Mouse (Mus musculus): ENCODE measurements around the gene Tmem117. TPM values are rescaled to one million over a fixed set of nuclear protein-coding genes. Genes with fewer than 3 reads are reported as not detected.

The Tmem117 gene
- polyA plus RNA-seq, 2 experiments from 2014 or later = not detected

GRCm38 (mm10) chr15:94649071-94649765, 20.2 kb downstream of the Tmem117 start:
- ATAC-seq = no peak

GRCm38 (mm10) chr15:94649766-94650120, 20.7 kb downstream of the Tmem117 start:
- no peak for ATAC-seq

- no peak for ATAC-seq
Measured at GRCm38 (mm10) chr15:94651350-94651749, 22.3 kb downstream of the Tmem117 start.

GRCm38 (mm10) chr15:94651969-94652842, 23.2 kb downstream of the Tmem117 start:
- ATAC-seq = no peak

GRCm38 (mm10) chr15:94652843-94653206, 23.8 kb downstream of the Tmem117 start:
- ATAC-seq = no peak

GRCm38 (mm10) chr15:94655811-94656323, 26.8 kb downstream of the Tmem117 start:
- no peak for ATAC-seq

GRCm38 (mm10) chr15:94657882-94658281, 28.9 kb downstream of the Tmem117 start:
- ATAC-seq = no peak

- no peak for ATAC-seq
Measured at GRCm38 (mm10) chr15:94658392-94659111, 29.5 kb downstream of the Tmem117 start.

- no peak for ATAC-seq
Measured at GRCm38 (mm10) chr15:94659112-94659437, 30.0 kb downstream of the Tmem117 start.

- ATAC-seq = no peak
Measured at GRCm38 (mm10) chr15:94660913-94661312, 31.9 kb downstream of the Tmem117 start.

- ATAC-seq = no peak
Measured at GRCm38 (mm10) chr15:94661398-94661797, 32.4 kb downstream of the Tmem117 start.

- no peak for ATAC-seq
Measured at GRCm38 (mm10) chr15:94664612-94665011, 35.6 kb downstream of the Tmem117 start.

GRCm38 (mm10) chr15:94681135-94681534, 52.1 kb downstream of the Tmem117 start:
- no peak for ATAC-seq

GRCm38 (mm10) chr15:94684269-94684668, 55.2 kb downstream of the Tmem117 start:
- no peak for ATAC-seq

GRCm38 (mm10) chr15:94687176-94687575, 58.1 kb downstream of the Tmem117 start:
- no peak for ATAC-seq

- no peak for ATAC-seq
Measured at GRCm38 (mm10) chr15:94687629-94688028, 58.6 kb downstream of the Tmem117 start.

GRCm38 (mm10) chr15:94689195-94689883, 60.3 kb downstream of the Tmem117 start:
- no peak for ATAC-seq

- no peak for ATAC-seq
Measured at GRCm38 (mm10) chr15:94689884-94690231, 60.8 kb downstream of the Tmem117 start.

GRCm38 (mm10) chr15:94722759-94723158, 93.7 kb downstream of the Tmem117 start:
- ATAC-seq = no peak

GRCm38 (mm10) chr15:94732104-94732503, 103.1 kb downstream of the Tmem117 start:
- ATAC-seq = no peak

- ATAC-seq = no peak
Measured at GRCm38 (mm10) chr15:94769227-94769626, 140.2 kb downstream of the Tmem117 start.

- ATAC-seq = no peak
Measured at GRCm38 (mm10) chr15:94770832-94771578, 142.0 kb downstream of the Tmem117 start.
